Mouse (Mus musculus): ENCODE results near the gene Mtmr4. TPM values are rescaled to one million over a fixed set of nuclear protein-coding genes. Genes with fewer than 3 reads are reported as not detected.

Mtmr4 gene
- polyA plus RNA-seq, 1 experiment: 29.9 TPM

GRCm38 (mm10) chr11:87615551-87615950, 23.6 kb downstream of the Mtmr4 start:
- no peak for DNase-seq (ENCODE audit: low read depth)

GRCm38 (mm10) chr11:87615952-87616351, 24.0 kb downstream of the Mtmr4 start:
- DNase-seq (ENCODE audit: low read depth): no peak

- no peak for DNase-seq (ENCODE audit: low read depth)
These were observed 25.0 kb downstream of the Mtmr4 start, which contains the start of gene Hsf5 for GRCm38 (mm10) chr11:87616790-87617474. Hsf5 (plus strand) TSS chr11:87617164.

- no peak for DNase-seq (ENCODE audit: low read depth)
These were observed 25.6 kb downstream of the Mtmr4 start for GRCm38 (mm10) chr11:87617606-87618005.

GRCm38 (mm10) chr11:87623160-87623559, 31.2 kb downstream of the Mtmr4 start:
- no peak for DNase-seq (ENCODE audit: low read depth)

GRCm38 (mm10) chr11:87629859-87630258, 37.9 kb downstream of the Mtmr4 start:
- DNase-seq (ENCODE audit: low read depth): no peak

- no peak for DNase-seq (ENCODE audit: low read depth)
These were observed 46.8 kb downstream of the Mtmr4 start for GRCm38 (mm10) chr11:87638793-87639192.

- no peak for DNase-seq (ENCODE audit: low read depth)
These were observed 47.2 kb downstream of the Mtmr4 start for GRCm38 (mm10) chr11:87639206-87639605.

GRCm38 (mm10) chr11:87642865-87643264, 50.9 kb downstream of the Mtmr4 start:
- no peak for DNase-seq (ENCODE audit: low read depth)

- DNase-seq (ENCODE audit: low read depth): no peak
These were observed 62.7 kb downstream of the Mtmr4 start for GRCm38 (mm10) chr11:87654693-87655092.

- DNase-seq (ENCODE audit: low read depth): no peak
These were observed 67.3 kb downstream of the Mtmr4 start for GRCm38 (mm10) chr11:87659216-87659615.

GRCm38 (mm10) chr11:87662407-87662806, 70.4 kb downstream of the Mtmr4 start, which contains the start of gene Rnf43:
Rnf43 (plus strand) TSS chr11:87662722.
- no peak for DNase-seq (ENCODE audit: low read depth)

GRCm38 (mm10) chr11:87662822-87663221, 70.9 kb downstream of the Mtmr4 start:
- no peak for DNase-seq (ENCODE audit: low read depth)

- DNase-seq (ENCODE audit: low read depth): no peak
These were observed 72.0 kb downstream of the Mtmr4 start for GRCm38 (mm10) chr11:87663948-87664347.

- DNase-seq (ENCODE audit: low read depth): no peak
These were observed 72.6 kb downstream of the Mtmr4 start for GRCm38 (mm10) chr11:87664521-87664920.

GRCm38 (mm10) chr11:87665224-87665623, 73.3 kb downstream of the Mtmr4 start:
- no peak for DNase-seq (ENCODE audit: low read depth)

- DNase-seq (ENCODE audit: low read depth): no peak
These were observed 73.7 kb downstream of the Mtmr4 start for GRCm38 (mm10) chr11:87665658-87666057.

Other genes starting within 250 kb of the Mtmr4 start
- 0.65 and 0.84 TPM in 2 replicates for gene Ppm1e, start 233.1 kb upstream of the Mtmr4 start, polyA plus RNA-seq (2012; rRNA removed)
- gene Rad51c, start 187.2 kb upstream of the Mtmr4 start, polyA plus RNA-seq (2012; rRNA removed): 0.66 and 1.1 TPM in 2 replicates
- gene Tex14, start 187.1 kb upstream of the Mtmr4 start, polyA plus RNA-seq (2012; rRNA removed): 0.38 and 0.62 TPM in 2 replicates
- 0.15 and 0.37 TPM in 2 replicates for gene Gm11492, start 25.5 kb upstream of the Mtmr4 start, polyA plus RNA-seq (2012; rRNA removed)
- gene Sept4, start 23.3 kb upstream of the Mtmr4 start, polyA plus RNA-seq (2012; rRNA removed): 39.0 and 40.1 TPM in 2 replicates
- 0.27 and 0.51 TPM in 2 replicates for gene Hsf5, start 25.0 kb downstream of the Mtmr4 start, polyA plus RNA-seq (2012; rRNA removed)
- 15.9 and 25.5 TPM in 2 replicates for gene Rnf43, start 70.6 kb downstream of the Mtmr4 start, polyA plus RNA-seq (2012; rRNA removed)
- 83.7 and 91.5 TPM in 2 replicates for gene Supt4a, start 145.4 kb downstream of the Mtmr4 start, polyA plus RNA-seq (2012; rRNA removed)
- gene Tspoap1, start 168.4 kb downstream of the Mtmr4 start, polyA plus RNA-seq (2012; rRNA removed): 2.7 and 3.7 TPM in 2 replicates
- gene Mpo, start 201.4 kb downstream of the Mtmr4 start, polyA plus RNA-seq (2012; rRNA removed): 0.14 TPM in 1 of 2 replicates, not detected in the other
- 0.32 and 0.47 TPM in 2 replicates for gene Lpo, start 236.1 kb downstream of the Mtmr4 start, polyA plus RNA-seq (2012; rRNA removed)